Mouse (Mus musculus) liver, adult 10 weeks (tissue): ENCODE data around the gene Wfdc17. TPM values are rescaled to one million over a fixed set of nuclear protein-coding genes. Genes with fewer than 3 reads are reported as not detected.

Experiments used
- polyA plus RNA-seq: library from polyadenylated mRNA; stranded (reverse); fragments of 350-450 nt; fragmentation: Illumina TruSeq; extraction: RNeasy Lipid Tissue Mini Kit (QIAGEN cat#74804); gene quantifications from one replicate; pipeline ENCODE4 v1.2.3, GENCODE M21; 2014; ENCODE audit warnings: low read depth, low replicate concordance

The Wfdc17 gene
- 88.0 TPM for polyA plus RNA-seq

DNA sequence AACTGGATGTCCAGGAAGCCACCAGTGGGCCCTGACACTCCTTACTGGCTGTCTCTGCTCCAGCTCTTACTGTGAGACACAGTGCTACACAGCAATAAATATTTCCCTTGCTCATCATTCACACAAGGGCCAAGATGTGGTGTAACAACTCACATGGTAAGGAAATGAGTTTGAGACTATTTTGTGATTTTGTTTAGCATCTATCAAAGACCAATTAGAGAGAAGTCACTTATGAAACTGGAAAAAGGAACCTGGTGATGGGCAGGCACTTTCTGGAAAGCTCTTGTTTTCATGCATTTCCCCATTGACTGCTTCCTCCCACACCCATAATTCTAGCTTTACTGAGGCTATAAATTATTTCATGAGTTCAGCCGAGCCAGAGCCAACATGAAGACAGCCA is at the start of gene Wfdc17:
TSS of gene Wfdc17 (plus strand) at position 287 of the 400 bp plus-strand sequence.

DNA sequence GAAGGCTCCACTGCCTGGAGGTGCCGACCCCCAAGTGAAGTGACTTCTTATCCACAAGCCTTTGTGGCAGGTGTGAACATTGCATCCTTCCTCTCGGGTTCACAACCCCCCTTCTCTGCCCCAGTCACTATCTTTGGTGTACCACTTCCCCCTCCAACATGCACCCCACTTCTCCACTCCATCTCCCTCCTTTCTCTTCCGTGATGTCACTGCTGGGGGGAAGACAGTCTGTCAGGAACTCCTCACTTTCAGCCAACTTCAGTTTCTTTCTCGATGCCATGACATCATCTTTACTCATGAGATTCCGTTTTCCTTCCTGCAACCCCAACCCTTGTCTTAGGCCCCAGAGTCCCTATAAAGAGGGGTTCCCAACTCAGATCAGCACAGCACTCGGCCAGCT is 41.6 kb upstream of the Wfdc17 start, which contains the start of gene Ccl4:
TSS of gene Ccl4 (plus strand) at position 381 of the 400 bp plus-strand sequence.

DNA sequence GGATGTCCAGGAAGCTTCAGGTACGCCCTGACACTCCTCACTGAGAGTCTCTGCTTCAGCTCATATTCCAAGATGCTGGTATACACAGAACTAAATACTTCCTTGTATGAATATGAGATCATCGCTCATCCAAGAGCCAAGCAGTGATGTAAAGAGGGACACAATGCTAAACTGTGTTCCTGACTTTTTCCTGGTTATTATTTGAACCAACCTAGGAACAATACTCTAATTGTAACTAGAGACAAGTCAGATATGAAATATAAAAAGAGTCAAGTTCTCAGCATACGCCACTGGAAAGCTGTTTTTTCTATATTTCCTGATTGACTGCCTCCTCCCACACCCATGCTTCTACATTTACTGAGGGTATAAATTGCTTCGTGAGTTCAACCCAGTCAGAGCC is 4.9 kb downstream of the Wfdc17 start, which contains the start of gene Wfdc18:
TSS of gene Wfdc18 (plus strand) at position 301 of the 400 bp plus-strand sequence.

DNA sequence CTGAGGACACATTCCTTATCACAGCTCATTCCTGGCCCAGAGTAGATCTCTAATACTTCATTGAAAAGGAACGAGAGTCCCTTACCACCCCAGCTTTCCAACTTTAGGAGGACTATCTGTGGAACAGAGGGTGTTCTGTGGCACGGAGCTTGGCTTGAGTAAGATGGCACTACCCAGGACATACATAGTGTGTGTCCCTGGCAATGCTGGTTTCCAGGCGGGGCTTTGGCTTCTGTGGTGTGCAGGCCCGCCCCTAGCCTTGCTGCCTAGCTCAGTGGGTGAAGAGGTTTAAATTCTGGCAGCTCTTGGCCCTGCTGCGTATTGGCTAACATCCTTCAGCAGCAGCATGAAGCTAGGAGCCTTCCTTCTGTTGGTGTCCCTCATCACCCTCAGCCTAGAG is 42.9 kb downstream of the Wfdc17 start, which contains the start of gene Wfdc21:
TSS of gene Wfdc21 (plus strand) at position 260 of the 400 bp plus-strand sequence.

DNA sequence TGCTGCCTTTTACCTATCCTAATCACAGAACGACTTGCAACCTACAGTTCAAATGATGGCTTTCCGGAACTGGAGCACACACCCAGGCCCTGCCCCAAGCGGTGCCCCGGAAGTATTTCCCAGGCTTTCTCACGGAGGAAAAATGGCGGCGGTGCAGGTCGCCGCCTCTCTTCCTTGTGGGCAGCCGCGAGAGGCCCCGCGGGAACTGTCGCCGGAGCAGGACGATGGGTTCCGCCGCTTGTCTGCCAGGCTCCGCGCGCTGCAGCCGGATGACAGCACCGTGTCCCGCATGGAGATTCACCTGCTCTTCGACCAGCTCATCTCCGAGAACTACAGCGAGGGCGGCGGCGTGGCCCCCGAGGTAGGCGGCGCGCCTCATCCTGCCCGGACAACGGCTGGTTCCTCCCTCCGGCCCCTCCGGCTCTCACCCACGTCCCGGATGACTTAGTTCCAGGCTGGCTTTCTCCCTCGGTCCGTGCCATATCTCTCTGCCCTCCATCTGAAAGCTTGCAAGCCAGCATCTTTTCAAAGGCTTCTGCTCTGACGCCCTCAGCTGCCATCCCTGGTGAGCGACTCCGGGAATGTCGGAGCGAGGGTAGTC is 49.9 kb downstream of the Wfdc17 start, which contains the start of gene Heatr6:
TSS of gene Heatr6 (plus strand) at position 116 of the 601 bp plus-strand sequence.

Other genes with a start within 250 kb of the Wfdc17 start
- gene Mmp28, start 240.9 kb upstream of the Wfdc17 start, polyA plus RNA-seq: not detected
- 112 TPM for gene Taf15, start 230.9 kb upstream of the Wfdc17 start, polyA plus RNA-seq
- gene Heatr9, start 181.8 kb upstream of the Wfdc17 start, polyA plus RNA-seq: not detected
- gene Ccl5, start 173.5 kb upstream of the Wfdc17 start, polyA plus RNA-seq: 2.0 TPM
- gene Ccl9, start 125.4 kb upstream of the Wfdc17 start, polyA plus RNA-seq: 188 TPM
- 19.0 TPM for gene Ccl6, start 110.9 kb upstream of the Wfdc17 start, polyA plus RNA-seq
- gene Rpl9-ps1, start 58.4 kb upstream of the Wfdc17 start, polyA plus RNA-seq: not detected
- 0.58 TPM for gene Ccl3, start 54.6 kb upstream of the Wfdc17 start, polyA plus RNA-seq
- not detected for gene Ccl4, start 41.4 kb upstream of the Wfdc17 start, polyA plus RNA-seq
- gene Wfdc18, start 5.0 kb downstream of the Wfdc17 start, polyA plus RNA-seq: not detected
- 1,776 TPM for gene Wfdc21, start 42.9 kb downstream of the Wfdc17 start, polyA plus RNA-seq
- gene Heatr6, start 49.7 kb downstream of the Wfdc17 start, polyA plus RNA-seq: 2.7 TPM
- 8.5 TPM for gene Hnf1b, start 146.1 kb downstream of the Wfdc17 start, polyA plus RNA-seq
- 27.0 TPM for gene Ddx52, start 238.1 kb downstream of the Wfdc17 start, polyA plus RNA-seq